Mouse (Mus musculus) CH12.LX (cell line): Measurements from ENCODE around the gene Mdp1. TPM values are rescaled to one million over a fixed set of nuclear protein-coding genes. Genes with fewer than 3 reads are reported as not detected.

Experiments
- DNase-seq: peaks from one replicate; pipeline ENCODE4 v3.0.0-alpha.2; 2013; ENCODE audit errors: extremely low read depth
- H3K27ac ChIP-seq: 2 replicates; pipeline ENCODE4 v1.5.1; 2012; ENCODE audit warnings: low read depth, mild to moderate bottlenecking, control low read depth, moderate library complexity; ENCODE audit not compliant: insufficient read depth
- H3K27me3 ChIP-seq: replicated peaks from 2 replicates; pipeline ENCODE3; 2012; ENCODE audit warnings: inconsistent platforms
- H3K36me3 ChIP-seq, 2 experiments: replicated peaks in 1 of 2; 2 replicates each; pipeline versions ENCODE3 to v1.6.1; 2012; ENCODE audit warnings: inconsistent platforms in 1 of 2, low read length in 1 of 2, mild to moderate bottlenecking in 1 of 2, mixed read lengths in 1 of 2, moderate library complexity in 1 of 2; ENCODE audit not compliant: control insufficient read depth in 1 of 2, insufficient read depth in 1 of 2
- H3K4me1 ChIP-seq, 2 experiments: 2 replicates each; pipeline ENCODE4 v1.6.1; 2012; ENCODE audit warnings: inconsistent platforms in 1 of 2, moderate library complexity in 1 of 2; ENCODE audit not compliant: insufficient read depth in 2 of 2, control insufficient read depth in 1 of 2
- H3K4me2 ChIP-seq: 2 replicates; pipeline ENCODE4 v1.6.1; 2012; ENCODE audit warnings: low read depth, mild to moderate bottlenecking, control low read depth; ENCODE audit not compliant: poor library complexity, insufficient read depth, severe bottlenecking
- H3K4me3 ChIP-seq, 3 experiments: fragments of 150-350 bp in 1 of 3; sonication (generic) in 1 of 3; replicated peaks in 1 of 3; 2 replicates each; pipeline versions ENCODE3 to v1.5.1; 2011 to 2012; ENCODE audit warnings: low read depth in 2 of 3, low read length in 2 of 3, mild to moderate bottlenecking in 2 of 3, moderate library complexity in 2 of 3, control low read depth in 1 of 3, improper control_type of control experiment in 1 of 3, inconsistent platforms in 1 of 3, mixed read lengths in 1 of 3; ENCODE audit not compliant: poor library complexity in 1 of 3
- H3K79me2 ChIP-seq: replicated peaks from 2 replicates; pipeline ENCODE4 v1.6.1; 2012; ENCODE audit warnings: mild to moderate bottlenecking, moderate library complexity; ENCODE audit not compliant: control insufficient read depth, poor library complexity, insufficient read depth, severe bottlenecking; ENCODE audit errors: extremely low read depth
- H3K9ac ChIP-seq: 2 replicates; pipeline ENCODE4 v1.6.1; 2012; ENCODE audit warnings: low read depth, mild to moderate bottlenecking, control low read depth, moderate library complexity; ENCODE audit not compliant: insufficient read depth
- H3K9me3 ChIP-seq: replicated peaks from 2 replicates; pipeline ENCODE3; 2012; ENCODE audit warnings: low read length, inconsistent platforms, mixed read lengths
- ELF1 ChIP-seq: IDR thresholded peaks from 2 replicates; pipeline ENCODE4 v1.6.1; 2014; ENCODE audit warnings: low read depth, mild to moderate bottlenecking, inconsistent platforms, low read length, improper control_type of control experiment
- GABPA ChIP-seq: IDR thresholded peaks from 2 replicates; pipeline ENCODE4 v1.6.1; 2012; ENCODE audit warnings: low read depth, low read length, improper control_type of control experiment, inconsistent platforms; ENCODE audit not compliant: insufficient replicate concordance
- HCFC1 ChIP-seq: IDR thresholded peaks from 2 replicates; pipeline ENCODE4 v1.6.1; 2012; ENCODE audit warnings: low read depth, mild to moderate bottlenecking, inconsistent platforms, low read length, improper control_type of control experiment
- IRF4 ChIP-seq: IDR thresholded peaks from 2 replicates; pipeline ENCODE4 v1.6.1; 2014; ENCODE audit warnings: low read depth, mild to moderate bottlenecking, inconsistent platforms, low read length, improper control_type of control experiment
- JUN ChIP-seq: IDR thresholded peaks from 2 replicates; pipeline ENCODE4 v1.6.1; 2011; ENCODE audit warnings: low read depth, mild to moderate bottlenecking, low read length, improper control_type of control experiment, moderate library complexity; ENCODE audit not compliant: insufficient read depth
- JUND ChIP-seq: conservative IDR thresholded peaks from 2 replicates; pipeline ENCODE4 v1.6.1; 2011; ENCODE audit warnings: low read depth, low read length, improper control_type of control experiment
- MAFK ChIP-seq: IDR thresholded peaks from 2 replicates; pipeline ENCODE4 v1.6.1; 2011; ENCODE audit warnings: low read length, improper control_type of control experiment; ENCODE audit not compliant: insufficient replicate concordance
- MAX ChIP-seq: IDR thresholded peaks from 2 replicates; pipeline ENCODE4 v1.6.1; 2011; ENCODE audit warnings: low read length, improper control_type of control experiment
- MAZ ChIP-seq: IDR thresholded peaks from 2 replicates; pipeline ENCODE4 v1.6.1; 2012; ENCODE audit warnings: low read depth, mild to moderate bottlenecking, inconsistent platforms, low read length, improper control_type of control experiment, moderate library complexity
- MEF2A ChIP-seq: IDR thresholded peaks from 2 replicates; pipeline ENCODE4 v1.6.1; 2014; ENCODE audit warnings: low read depth, mild to moderate bottlenecking, inconsistent platforms, low read length, improper control_type of control experiment, borderline replicate concordance
- MXI1 ChIP-seq: IDR thresholded peaks from 2 replicates; pipeline ENCODE4 v1.6.1; 2011; ENCODE audit warnings: mild to moderate bottlenecking, low read depth, low read length, improper control_type of control experiment
- NELFE ChIP-seq: IDR thresholded peaks from 2 replicates; pipeline ENCODE4 v1.6.1; 2011; ENCODE audit warnings: low read depth, low read length, improper control_type of control experiment
- NRF1 ChIP-seq: IDR thresholded peaks from 2 replicates; pipeline ENCODE4 v1.6.1; 2014; ENCODE audit warnings: low read depth, mild to moderate bottlenecking, inconsistent platforms, low read length, improper control_type of control experiment, moderate library complexity
- PAX5 ChIP-seq: IDR thresholded peaks from 2 replicates; pipeline ENCODE4 v1.6.1; 2012; ENCODE audit warnings: low read length, inconsistent platforms, mixed read lengths
- POLR2AphosphoS2 ChIP-seq: IDR thresholded peaks from 2 replicates; pipeline ENCODE4 v1.6.1; 2011; ENCODE audit warnings: low read depth, low read length, improper control_type of control experiment
- SIN3A ChIP-seq: IDR thresholded peaks from 2 replicates; pipeline ENCODE4 v1.6.1; 2012; ENCODE audit warnings: low read length, improper control_type of control experiment, inconsistent platforms
- TCF12 ChIP-seq: IDR thresholded peaks from 2 replicates; pipeline ENCODE4 v1.6.1; 2014; ENCODE audit warnings: low read depth, mild to moderate bottlenecking, inconsistent platforms, low read length, improper control_type of control experiment
- USF2 ChIP-seq: conservative IDR thresholded peaks from 2 replicates; pipeline ENCODE4 v1.6.1; 2011; ENCODE audit warnings: low read depth, low read length, improper control_type of control experiment
- ZC3H11A ChIP-seq: IDR thresholded peaks from 2 replicates; pipeline ENCODE4 v1.6.1; 2012; ENCODE audit warnings: low read depth, mild to moderate bottlenecking, inconsistent platforms, low read length, improper control_type of control experiment
- ZKSCAN1 ChIP-seq: IDR thresholded peaks from 2 replicates; pipeline ENCODE4 v1.6.1; 2012; ENCODE audit warnings: low read depth, inconsistent platforms, low read length, improper control_type of control experiment, borderline replicate concordance
- ZNF384 ChIP-seq: IDR thresholded peaks from 2 replicates; pipeline ENCODE4 v1.6.1; 2012; ENCODE audit warnings: low read depth, low read length, improper control_type of control experiment, inconsistent platforms
- dilution Hi-C: fragments of 300-500 bp; cut with MboI; formaldehyde crosslinking; loops from 2 replicates; pipeline ENCODE4 v1.14.3; 2020; ENCODE audit warnings: low sequenced_read_pairs; ENCODE audit not compliant: extremely low pct_unique_long_range_greater_than_20kb, extremely low pct_ligation_motif_present
- in situ Hi-C: fragments of 300-500 bp; cut with MboI; formaldehyde crosslinking; loops from 3 replicates; pipeline ENCODE4 v1.14.3; 2019; ENCODE audit warnings: low sequenced_read_pairs, low pct_ligation_motif_present, low pct_unique_long_range_greater_than_20kb, mixed read lengths
- polyA plus RNA-seq: library from polyadenylated mRNA; unstranded; fragments of >175 nt; gene quantifications from 2 replicates; pipeline ENCODE4 v1.2.1, GENCODE M21; 2012; ENCODE audit warnings: low read depth; ENCODE audit not compliant: insufficient read length
- total RNA-seq, 2 experiments: library from RNA; depleted of rRNA; stranded (reverse); fragments of 300-350 nt in 1 of 2; fragments of >200 nt in 1 of 2; gene quantifications; 2 replicates each; pipeline ENCODE4 v1.2.3; 2012 to 2014

The Mdp1 gene
- total and polyA plus RNA-seq, 3 experiments, result 23.4 to 30.9 (median 25.6) TPM

DNA sequence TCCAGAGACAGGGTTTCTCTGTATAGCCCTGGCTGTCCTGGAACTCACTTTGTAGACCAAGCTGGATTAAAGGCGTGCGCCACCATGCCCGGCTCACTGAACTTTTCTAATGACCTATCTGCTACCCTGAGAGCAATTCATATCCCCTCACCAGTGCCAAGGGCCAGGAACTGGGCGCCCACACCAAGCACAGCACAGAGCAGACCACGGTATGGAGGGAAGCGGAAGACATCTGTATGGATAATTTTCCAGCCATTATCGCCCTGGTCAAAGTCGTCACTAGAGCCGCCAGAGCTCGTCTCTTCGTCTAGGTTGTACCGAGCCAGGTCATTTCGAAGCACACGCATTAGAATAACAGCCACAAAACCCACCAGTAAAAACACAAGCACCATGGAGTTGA lies 19.5 kb downstream of the Mdp1 start:
- H3K4me3 ChIP-seq, result no peak overlapping the region
- H3K36me3 ChIP-seq, result peaks cover 36 to 57% of the 10 kb centered on the region in 2 experiments
- H3K4me2 ChIP-seq, result no peak overlapping the region
- in situ Hi-C loops, result no loop called here
- TF ChIP-seq NELFE, result no peak
- TF ChIP-seq USF2, result no peak
- no peak for TF ChIP-seq POLR2AphosphoS2
- TF ChIP-seq MAX, result no peak
- no peak for TF ChIP-seq MEF2A
- no peak for TF ChIP-seq ZC3H11A
- TF ChIP-seq MXI1, result no peak
- TF ChIP-seq SIN3A, result no peak
- TF ChIP-seq JUN, result no peak
- no peak for TF ChIP-seq JUND
- TF ChIP-seq IRF4, result no peak
- no peak for TF ChIP-seq PAX5
- TF ChIP-seq HCFC1, result no peak
- no peak for TF ChIP-seq MAFK
- TF ChIP-seq GABPA, result no peak
- no peak for TF ChIP-seq ZKSCAN1
- peaks cover 4 to 44% of the 10 kb centered on the region in 2 experiments; a peak in 2 of 4 replicates for H3K4me1 ChIP-seq
- no peak for DNase-seq
- dilution Hi-C loops, result no loop called here
- H3K79me2 ChIP-seq, result peaks cover 38% of the 10 kb centered on the region
- H3K9me3 ChIP-seq, result no peaks in the 10 kb centered on the region
- no peak overlapping the region for H3K9ac ChIP-seq
- no peak overlapping the region for H3K27ac ChIP-seq
- H3K27me3 ChIP-seq, result no peaks in the 10 kb centered on the region

GRCm38 (mm10) chr14:55637795-55638194 lies 22.5 kb downstream of the Mdp1 start, which contains the start of gene Gm49378:
Gene Gm49378 (minus strand): TSS chr14:55637895.
- H3K9me3 ChIP-seq, result no peaks in the 10 kb centered on the region
- H3K27me3 ChIP-seq, result no peaks in the 10 kb centered on the region
- peaks cover 50 to 72% of the 10 kb centered on the region in 2 experiments for H3K36me3 ChIP-seq
- H3K4me1 ChIP-seq, result peaks cover 4 to 46% of the 10 kb centered on the region in 2 experiments; a peak in 3 of 4 replicates
- peaks cover 27% of the 10 kb centered on the region for H3K79me2 ChIP-seq
- H3K9ac ChIP-seq, result no peak within 1 kb of the TSS
- TF ChIP-seq MAX (no peak), MEF2A (no peak), ZNF384 (no peak), JUND (no peak), IRF4 (no peak), MAZ (no peak), TCF12 (no peak), NRF1 (no peak), ELF1 (no peak), MXI1 (no peak)
- TF ChIP-seq, all 38 proteins: peak for 0
- Histone ChIP-seq H3K27ac (no peak within 1 kb of the TSS), H3K4me2 (no peak within 1 kb of the TSS), H3K4me3 (no peak within 1 kb of the TSS)
- dilution Hi-C loops (no loop called here), in situ Hi-C loops (no loop called here)
- DNase-seq, result no peak
